Mouse (Mus musculus) MEL (cell line): Measurements from ENCODE around the gene Zbtb46. TPM values are rescaled to one million over a fixed set of nuclear protein-coding genes. Genes with fewer than 3 reads are reported as not detected.

Experiments used
- DNase-seq: peaks from one replicate; pipeline ENCODE4 v3.0.0; 2011; ENCODE audit warnings: low read depth, low spot score
- H3K27ac ChIP-seq: 2 replicates; pipeline ENCODE4 v1.5.1; 2012; ENCODE audit warnings: low read depth, mild to moderate bottlenecking, control low read depth, low read length, moderate library complexity; ENCODE audit not compliant: control insufficient read depth
- H3K27me3 ChIP-seq, 2 experiments: fragments of 150-350 bp in 1 of 2; sonication (generic) in 1 of 2; 2 replicates each; pipeline ENCODE4 v1.6.1; 2012; ENCODE audit warnings: low read length in 2 of 2, mild to moderate bottlenecking in 2 of 2, improper control_type of control experiment in 1 of 2, moderate library complexity in 1 of 2; ENCODE audit not compliant: insufficient read depth in 2 of 2, control insufficient read depth in 1 of 2
- H3K36me3 ChIP-seq, 2 experiments: 2 replicates each; pipeline ENCODE4 v1.6.1; 2012 to 2014; ENCODE audit warnings: low read length in 2 of 2, improper control_type of control experiment in 1 of 2, inconsistent platforms in 1 of 2, mild to moderate bottlenecking in 1 of 2; ENCODE audit not compliant: insufficient read depth in 2 of 2, control insufficient read depth in 1 of 2
- H3K4me1 ChIP-seq, 2 experiments: fragments of 150-350 bp in 1 of 2; sonication (generic) in 1 of 2; 2 replicates each; pipeline ENCODE4 v1.6.1; 2012; ENCODE audit warnings: low read length in 2 of 2, improper control_type of control experiment in 1 of 2, mild to moderate bottlenecking in 1 of 2; ENCODE audit not compliant: insufficient read depth in 2 of 2, control insufficient read depth in 1 of 2
- H3K4me3 ChIP-seq, 2 experiments: fragments of 150-350 bp in 1 of 2; sonication (generic) in 1 of 2; 2 replicates each; pipeline ENCODE4 v1.5.1; 2012; ENCODE audit warnings: low read depth in 2 of 2, low read length in 2 of 2, mild to moderate bottlenecking in 2 of 2, moderate library complexity in 2 of 2, control low read depth in 1 of 2, improper control_type of control experiment in 1 of 2; ENCODE audit not compliant: control insufficient read depth in 1 of 2, insufficient read depth in 1 of 2
- H3K79me2 ChIP-seq: 2 replicates; pipeline ENCODE4 v1.6.1; 2012; ENCODE audit warnings: mild to moderate bottlenecking, low read length, moderate library complexity; ENCODE audit not compliant: control insufficient read depth, poor library complexity, insufficient read depth
- H3K9ac ChIP-seq: 2 replicates; pipeline ENCODE4 v1.6.1; 2012; ENCODE audit warnings: low read depth, mild to moderate bottlenecking, control low read depth, low read length, moderate library complexity; ENCODE audit not compliant: control insufficient read depth, poor library complexity, severe bottlenecking
- H3K9me3 ChIP-seq: fragments of 150-350 bp; sonication (generic); replicated peaks from 2 replicates; pipeline ENCODE4 v1.6.1; 2012; ENCODE audit warnings: mild to moderate bottlenecking, low read length, improper control_type of control experiment, moderate library complexity; ENCODE audit not compliant: insufficient read depth
- CHD1 ChIP-seq: IDR thresholded peaks from 2 replicates; pipeline ENCODE4 v1.6.1; 2012; ENCODE audit warnings: low read depth, mild to moderate bottlenecking, inconsistent platforms, low read length, improper control_type of control experiment
- CHD2 ChIP-seq: IDR thresholded peaks from 2 replicates; pipeline ENCODE4 v1.6.1; 2011; ENCODE audit warnings: low read length, improper control_type of control experiment
- JUND ChIP-seq: IDR thresholded peaks from 2 replicates; pipeline ENCODE4 v1.6.1; 2011; ENCODE audit warnings: low read depth, mild to moderate bottlenecking, improper control_type of control experiment, low read length
- MAFK ChIP-seq: IDR thresholded peaks from 2 replicates; pipeline ENCODE4 v1.6.1; 2011; ENCODE audit warnings: low read depth, mild to moderate bottlenecking, low read length, improper control_type of control experiment, borderline replicate concordance
- MAZ ChIP-seq: IDR thresholded peaks from 2 replicates; pipeline ENCODE4 v1.6.1; 2012; ENCODE audit warnings: low read depth, mild to moderate bottlenecking, inconsistent platforms, low read length, improper control_type of control experiment
- MXI1 ChIP-seq: IDR thresholded peaks from 2 replicates; pipeline ENCODE4 v1.6.1; 2011; ENCODE audit warnings: mild to moderate bottlenecking, low read depth, low read length, improper control_type of control experiment
- POLR2A ChIP-seq, 2 experiments: IDR thresholded peaks; 2 replicates each; pipeline ENCODE4 v1.6.1; 2011 to 2012; ENCODE audit warnings: low read length in 2 of 2, mild to moderate bottlenecking in 2 of 2, control low read depth in 1 of 2, improper control_type of control experiment in 1 of 2, low read depth in 1 of 2, moderate library complexity in 1 of 2; ENCODE audit not compliant: control insufficient read depth in 1 of 2, insufficient read depth in 1 of 2, poor library complexity in 1 of 2
- POLR2AphosphoS2 ChIP-seq: IDR thresholded peaks from 2 replicates; pipeline ENCODE4 v1.6.1; 2011; ENCODE audit warnings: low read length, improper control_type of control experiment
- TCF12 ChIP-seq: IDR thresholded peaks from 2 replicates; pipeline ENCODE4 v1.6.1; 2014; ENCODE audit warnings: low read depth, mild to moderate bottlenecking, inconsistent platforms, low read length, improper control_type of control experiment, moderate library complexity
- UBTF ChIP-seq: IDR thresholded peaks from 2 replicates; pipeline ENCODE4 v1.6.1; 2012; ENCODE audit warnings: low read depth, mild to moderate bottlenecking, inconsistent platforms, low read length, improper control_type of control experiment, moderate library complexity, borderline replicate concordance; ENCODE audit not compliant: insufficient read depth
- ZKSCAN1 ChIP-seq: IDR thresholded peaks from 2 replicates; pipeline ENCODE4 v1.6.1; 2012; ENCODE audit warnings: low read depth, mild to moderate bottlenecking, inconsistent platforms, low read length, improper control_type of control experiment, moderate library complexity
- ZMIZ1 ChIP-seq: IDR thresholded peaks from 2 replicates; pipeline ENCODE4 v1.6.1; 2012; ENCODE audit warnings: low read depth, mild to moderate bottlenecking, inconsistent platforms, low read length, improper control_type of control experiment, moderate library complexity
- polyA plus RNA-seq, 2 experiments: library from polyadenylated mRNA; stranded (reverse) in 1 of 2; unstranded in 1 of 2; fragments of >175 nt in 1 of 2; fragments of >200 nt in 1 of 2; gene quantifications; 2 replicates each; pipeline versions ENCODE4 v1.2.1 to v1.2.4; 2012; ENCODE audit warnings: low replicate concordance in 2 of 2, low read depth in 1 of 2; ENCODE audit not compliant: insufficient read length in 2 of 2, insufficient read depth in 1 of 2, missing spikeins in 1 of 2
- total RNA-seq: library from RNA; depleted of rRNA; stranded (reverse); fragments of 300-350 nt; gene quantifications from 2 replicates; pipeline ENCODE4 v1.2.3, GENCODE M21; 2012; rRNA removed

Zbtb46 gene
- total RNA-seq (0.10 and 0.23 TPM in 2 replicates), polyA plus RNA-seq (under 1 TPM in 1 of 2 experiments, not detected in 1; 0.64 TPM)

- H3K9me3 ChIP-seq: no peaks in the 10 kb centered on the region
- H3K36me3 ChIP-seq: no peaks in the 10 kb centered on the region
- H3K79me2 ChIP-seq: no peaks in the 10 kb centered on the region
- peaks cover 12 to 26% of the 10 kb centered on the region in 2 experiments for H3K27me3 ChIP-seq
- H3K4me3 ChIP-seq: peak within 1 kb of the TSS; percentile 60 to 64
- no peak within 1 kb of the TSS for H3K27ac ChIP-seq
- no peaks in the 10 kb centered on the region for H3K4me1 ChIP-seq
- DNase-seq: peak; percentile 54
- peak within 1 kb of the TSS; percentile 61 for H3K9ac ChIP-seq
- TF ChIP-seq CHD2 (no peak), MAFK (no peak), UBTF (no peak), POLR2A (IDR thresholded peaks at IDR 0.05; ENCODE audit: control insufficient read depth in 1 of 2, insufficient read depth in 1 of 2, low read depth in 1 of 2, low read length in 2 of 2, poor library complexity in 1 of 2) (no peak), MXI1 (no peak), ZMIZ1 (no peak)
Observed at GRCm38 (mm10) chr2:181459153-181459672, at the start of gene Zbtb46. Gene Zbtb46 (minus strand): TSS chr2:181459426.

DNA sequence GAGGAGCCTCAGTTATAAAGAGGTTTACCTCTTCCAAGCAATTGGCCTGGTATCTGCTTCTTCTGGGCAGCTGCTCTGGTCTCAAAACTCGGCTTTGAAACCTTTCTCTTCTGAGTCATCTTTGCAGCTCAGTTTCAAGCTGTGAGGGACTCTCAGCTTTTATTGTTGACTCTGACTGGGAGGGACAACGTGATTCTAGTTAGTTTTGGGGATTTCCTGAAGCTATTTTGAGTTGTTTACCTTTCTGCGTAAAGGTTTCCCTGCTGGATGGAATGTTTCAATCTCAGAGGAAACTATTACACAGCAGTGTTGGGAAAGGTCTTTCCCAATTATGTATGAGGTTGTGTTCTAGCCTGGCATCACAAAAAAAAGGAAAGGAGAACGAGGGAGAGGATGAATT is 39.4 kb upstream of the Zbtb46 start:
- no peaks in the 10 kb centered on the region for H3K27me3 ChIP-seq
- peaks cover 20% of the 10 kb centered on the region for H3K79me2 ChIP-seq
- peaks cover 2 to 3% of the 10 kb centered on the region in 2 experiments; a peak in 3 of 4 replicates for H3K4me1 ChIP-seq
- H3K4me3 ChIP-seq: no peak overlapping the region
- H3K9me3 ChIP-seq: no peaks in the 10 kb centered on the region
- no peak overlapping the region for H3K9ac ChIP-seq
- TF ChIP-seq ZKSCAN1 (no peak), MAZ (no peak), CHD1 (no peak)
- no peak for DNase-seq
- no peak overlapping the region for H3K27ac ChIP-seq
- peaks cover 0 to 15% of the 10 kb centered on the region in 2 experiments; a peak in 3 of 4 replicates for H3K36me3 ChIP-seq

DNA sequence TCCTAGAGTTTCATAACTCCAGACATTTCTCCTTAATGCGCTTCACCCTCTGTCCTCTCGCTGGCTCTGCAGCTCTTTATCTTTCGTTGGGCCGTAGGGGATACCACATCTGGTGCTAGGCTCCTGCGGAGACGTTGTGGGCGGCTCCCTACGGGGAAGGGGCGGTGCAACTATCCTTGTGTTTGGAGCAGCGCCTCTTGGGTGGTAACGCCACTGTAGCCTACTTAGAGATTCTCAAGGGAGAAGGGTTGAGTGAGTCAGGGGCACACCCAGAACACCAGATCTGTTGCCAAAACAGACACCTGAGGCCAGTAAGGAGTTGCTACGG is 38.3 kb upstream of the Zbtb46 start:
- H3K4me3 ChIP-seq: peak overlapping the region; percentile 94 to 98
- peaks cover 20% of the 10 kb centered on the region for H3K79me2 ChIP-seq
- no peaks in the 10 kb centered on the region for H3K9me3 ChIP-seq
- H3K27me3 ChIP-seq: no peaks in the 10 kb centered on the region
- peak overlapping the region; percentile 91 for H3K27ac ChIP-seq
- H3K9ac ChIP-seq: peak overlapping the region; percentile 94
- DNase-seq: peak; percentile 90
- TF ChIP-seq TCF12 (0 out of 2 replicates have a peak, but pooled peaks have one; percentile 16), POLR2AphosphoS2 (no peak), UBTF (no peak), JUND (no peak)
- H3K36me3 ChIP-seq: peaks cover 0 to 11% of the 10 kb centered on the region in 2 experiments; a peak in 3 of 4 replicates
- H3K4me1 ChIP-seq: peaks cover 3 to 9% of the 10 kb centered on the region in 2 experiments; a peak in 3 of 4 replicates
